Mouse (Mus musculus) neural tube, embryonic 11.5 days (tissue): ENCODE data around the gene Tubgcp5. TPM values are rescaled to one million over a fixed set of nuclear protein-coding genes. Genes with fewer than 3 reads are reported as not detected.

Experiments used
- ATAC-seq: fragments of 200-750 bp; cut with Nextera tagmentation; 2 replicates; pipeline ENCODE4 v1.8.0; 2017; ENCODE audit warnings: moderate number of reproducible peaks, mild to moderate bottlenecking, moderate TSS enrichment, moderate library complexity; ENCODE audit not compliant: insufficient read depth, low FRiP score, low TSS enrichment
- DNase-seq: peaks from one replicate; pipeline ENCODE4 v3.0.0-alpha.2; 2015; ENCODE audit warnings: low spot score
- H3K27ac ChIP-seq: fragments of 300-500 bp; sonication (generic); 2 replicates; pipeline ENCODE4 v1.5.1; 2014; ENCODE audit warnings: low read depth, mild to moderate bottlenecking, low read length
- H3K27me3 ChIP-seq: fragments of 300-500 bp; sonication (generic); 2 replicates; pipeline ENCODE4 v1.6.1; 2014; ENCODE audit warnings: mild to moderate bottlenecking, low read length, mixed read lengths; ENCODE audit not compliant: control insufficient read depth, insufficient read depth
- H3K36me3 ChIP-seq: fragments of 300-500 bp; sonication (generic); 2 replicates; pipeline ENCODE4 v1.6.1; 2014; ENCODE audit warnings: mild to moderate bottlenecking, low read length, moderate library complexity, mixed read lengths; ENCODE audit not compliant: control insufficient read depth, insufficient read depth
- H3K4me1 ChIP-seq: fragments of 300-500 bp; sonication (generic); 2 replicates; pipeline ENCODE4 v1.6.1; 2014; ENCODE audit warnings: low read length, mixed read lengths; ENCODE audit not compliant: control insufficient read depth, insufficient read depth
- H3K4me2 ChIP-seq: fragments of 300-500 bp; sonication (generic); 2 replicates; pipeline ENCODE4 v1.6.1; 2014; ENCODE audit warnings: low read depth, mild to moderate bottlenecking, moderate library complexity
- H3K4me3 ChIP-seq: fragments of 300-500 bp; sonication (generic); 2 replicates; pipeline ENCODE4 v1.5.1; 2014; ENCODE audit warnings: low read depth, low read length
- H3K9ac ChIP-seq: fragments of 300-500 bp; sonication (generic); 2 replicates; pipeline ENCODE4 v1.6.1; 2014; ENCODE audit warnings: mild to moderate bottlenecking, low read length
- H3K9me3 ChIP-seq: fragments of 300-500 bp; sonication (generic); 2 replicates; pipeline ENCODE4 v1.6.1; 2016; ENCODE audit warnings: low read length; ENCODE audit not compliant: control insufficient read depth
- WGBS: fragments of 180-500 bp; shearing (Covaris S2); extraction: QIAGEN DNeasy Blood & Tissue Kit; methylation state at CpG from one replicate; pipeline ENCODE4 v1.1.7; 2014; 5-methylcytosine and 5-hydroxymethylcytosine counted together
- polyA plus RNA-seq: library from polyadenylated mRNA; unstranded; fragments of >200 nt; fragmentation: Nextera tagmentation; extraction: Ambion mirVana; gene quantifications from 2 replicates; pipeline ENCODE4 v1.2.1, GENCODE M21; 2014

The Tubgcp5 gene
- polyA plus RNA-seq, 1 experiment from 2014 or later = 34.0 TPM

GRCm38 (mm10) chr7:55842504-55843152 lies 48.7 kb downstream of the Tubgcp5 start:
- H3K9ac ChIP-seq = peak overlapping the region; percentile 95
- H3K27me3 ChIP-seq = no peaks in the 10 kb centered on the region
- H3K4me1 ChIP-seq = no peaks in the 10 kb centered on the region
- peak overlapping the region; percentile 73 for H3K4me2 ChIP-seq
- peak overlapping the region; percentile 80 for H3K4me3 ChIP-seq
- H3K27ac ChIP-seq = peak overlapping the region; percentile 82
- no peaks in the 10 kb centered on the region for H3K9me3 ChIP-seq
- under 1% methylated on average over 39 of the region's 40 CpGs for WGBS
- H3K36me3 ChIP-seq = no peaks in the 10 kb centered on the region
- peak; percentile 67 for ATAC-seq
- DNase-seq = peak; percentile 64

GRCm38 (mm10) chr7:55846606-55847312 lies 52.8 kb downstream of the Tubgcp5 start:
- no peak overlapping the region for H3K27ac ChIP-seq
- H3K4me2 ChIP-seq = no peak overlapping the region
- no peaks in the 10 kb centered on the region for H3K9me3 ChIP-seq
- 83% methylated on average over 9 of the region's 9 CpGs for WGBS
- ATAC-seq = no peak
- H3K4me3 ChIP-seq = no peak overlapping the region
- H3K9ac ChIP-seq = no peak overlapping the region
- H3K36me3 ChIP-seq = no peaks in the 10 kb centered on the region
- H3K4me1 ChIP-seq = no peaks in the 10 kb centered on the region
- DNase-seq = no peak
- no peaks in the 10 kb centered on the region for H3K27me3 ChIP-seq

GRCm38 (mm10) chr7:55849948-55850571 lies 56.1 kb downstream of the Tubgcp5 start:
- peak; percentile 19 for DNase-seq
- 0 out of 2 replicates have a peak overlapping the region, but pooled peaks have one; percentile 27 for H3K27ac ChIP-seq
- no peaks in the 10 kb centered on the region for H3K4me1 ChIP-seq
- 59% methylated on average over 14 of the region's 14 CpGs for WGBS
- no peak overlapping the region for H3K4me3 ChIP-seq
- no peak; the same call in 1 of the 2 replicates for ATAC-seq
- no peaks in the 10 kb centered on the region for H3K36me3 ChIP-seq
- H3K27me3 ChIP-seq = no peaks in the 10 kb centered on the region
- no peak overlapping the region for H3K4me2 ChIP-seq
- no peak overlapping the region for H3K9ac ChIP-seq
- no peaks in the 10 kb centered on the region for H3K9me3 ChIP-seq

- H3K4me1 ChIP-seq = no peaks in the 10 kb centered on the region
- H3K36me3 ChIP-seq = no peaks in the 10 kb centered on the region
- H3K4me2 ChIP-seq = no peak overlapping the region
- no peaks in the 10 kb centered on the region for H3K9me3 ChIP-seq
- ATAC-seq (no peak), DNase-seq (no peak)
- no peaks in the 10 kb centered on the region for H3K27me3 ChIP-seq
- H3K4me3 ChIP-seq = no peak overlapping the region
- 90% methylated on average over 3 of the region's 3 CpGs for WGBS
- no peak overlapping the region for H3K9ac ChIP-seq
- no peak overlapping the region for H3K27ac ChIP-seq
These were observed 58.8 kb downstream of the Tubgcp5 start for GRCm38 (mm10) chr7:55852787-55853186.

GRCm38 (mm10) chr7:55855597-55855996 lies 61.6 kb downstream of the Tubgcp5 start:
- H3K27me3 ChIP-seq = no peaks in the 10 kb centered on the region
- no peak for ATAC-seq
- WGBS = 83% methylated on average over 3 of the region's 3 CpGs
- no peak overlapping the region for H3K27ac ChIP-seq
- H3K4me1 ChIP-seq = no peaks in the 10 kb centered on the region
- no peaks in the 10 kb centered on the region for H3K9me3 ChIP-seq
- H3K9ac ChIP-seq = no peak overlapping the region
- H3K4me2 ChIP-seq = no peak overlapping the region
- DNase-seq = no peak
- H3K4me3 ChIP-seq = no peak overlapping the region
- no peaks in the 10 kb centered on the region for H3K36me3 ChIP-seq

GRCm38 (mm10) chr7:55856741-55857140 lies 62.8 kb downstream of the Tubgcp5 start:
- 99% methylated on average over 4 of the region's 4 CpGs for WGBS
- no peak overlapping the region for H3K4me3 ChIP-seq
- ATAC-seq = no peak
- no peak overlapping the region for H3K4me2 ChIP-seq
- DNase-seq = no peak
- H3K4me1 ChIP-seq = no peaks in the 10 kb centered on the region
- no peaks in the 10 kb centered on the region for H3K9me3 ChIP-seq
- H3K9ac ChIP-seq = no peak overlapping the region
- no peaks in the 10 kb centered on the region for H3K36me3 ChIP-seq
- no peak overlapping the region for H3K27ac ChIP-seq
- H3K27me3 ChIP-seq = no peaks in the 10 kb centered on the region

GRCm38 (mm10) chr7:55857729-55858128 lies 63.8 kb downstream of the Tubgcp5 start:
- no peaks in the 10 kb centered on the region for H3K27me3 ChIP-seq
- H3K36me3 ChIP-seq = no peaks in the 10 kb centered on the region
- no peak overlapping the region for H3K27ac ChIP-seq
- H3K9ac ChIP-seq = no peak overlapping the region
- H3K4me1 ChIP-seq = no peaks in the 10 kb centered on the region
- 94% methylated on average over 2 of the region's 2 CpGs for WGBS
- DNase-seq (no peak), ATAC-seq (no peak)
- H3K4me3 ChIP-seq = no peak overlapping the region
- H3K4me2 ChIP-seq = no peak overlapping the region
- no peaks in the 10 kb centered on the region for H3K9me3 ChIP-seq

GRCm38 (mm10) chr7:55858836-55859517 lies 65.0 kb downstream of the Tubgcp5 start:
- H3K4me1 ChIP-seq = no peaks in the 10 kb centered on the region
- no peak overlapping the region for H3K9ac ChIP-seq
- 93% methylated on average over 3 of the region's 3 CpGs for WGBS
- H3K9me3 ChIP-seq = no peaks in the 10 kb centered on the region
- no peak for ATAC-seq
- DNase-seq = no peak
- H3K27ac ChIP-seq = no peak overlapping the region
- H3K4me3 ChIP-seq = no peak overlapping the region
- no peaks in the 10 kb centered on the region for H3K27me3 ChIP-seq
- no peak overlapping the region for H3K4me2 ChIP-seq
- H3K36me3 ChIP-seq = no peaks in the 10 kb centered on the region
